Mouse (Mus musculus) B cell, adult (primary cell): ENCODE measurements around the gene Ehbp1l1. TPM values are rescaled to one million over a fixed set of nuclear protein-coding genes. Genes with fewer than 3 reads are reported as not detected.

Experiments used
- total RNA-seq: library from RNA; stranded (reverse); gene quantifications from 4 replicates; pipeline ENCODE4 v1.2.4, GENCODE M21; 2023; ENCODE audit not compliant: inconsistent age

Ehbp1l1 gene
- 49.9 to 52.9 TPM (median 51.1 TPM) in 4 replicates for total RNA-seq

GRCm38 (mm10) chr19:5725767-5726515 is at the start of gene Ehbp1l1:
TSS of gene Ehbp1l1 (minus strand) at chr19:5726317.

GRCm38 (mm10) chr19:5770925-5771860 is 45.1 kb upstream of the Ehbp1l1 start, which contains the start of gene Scyl1:
TSS of gene Scyl1 (minus strand) at chr19:5771419.

GRCm38 (mm10) chr19:5740320-5741317 is 14.5 kb upstream of the Ehbp1l1 start, which contains the start of gene Ltbp3:
TSS of gene Ltbp3 (plus strand) at chr19:5740904.

GRCm38 (mm10) chr19:5729444-5729815 is 3.3 kb upstream of the Ehbp1l1 start, which contains the start of gene Fam89b:
TSS of gene Fam89b (minus strand) at chr19:5729653.

GRCm38 (mm10) chr19:5704163-5704800 is 21.8 kb downstream of the Ehbp1l1 start, which contains the start of gene Kcnk7:
TSS of gene Kcnk7 (plus strand) at chr19:5704367.

GRCm38 (mm10) chr19:5688200-5689087 is 37.7 kb downstream of the Ehbp1l1 start, which contains the start of the genes Map3k11 and Pcnx3:
TSS of gene Map3k11 (plus strand) at chr19:5688742.
TSS of gene Pcnx3 (minus strand) at chr19:5688908.

GRCm38 (mm10) chr19:5662981-5663913 is 62.9 kb downstream of the Ehbp1l1 start, which contains the start of gene Sipa1:
TSS of gene Sipa1 (minus strand) at chr19:5663707.

Other genes starting within 250 kb of the Ehbp1l1 start
- gene Mus81, start 237.9 kb downstream of the Ehbp1l1 start, total RNA-seq = 40.8 to 48.0 TPM (median 43.1 TPM) in 4 replicates
- 1,329 to 1,431 TPM (median 1,341 TPM) in 4 replicates for gene Cfl1, start 235.9 kb downstream of the Ehbp1l1 start, total RNA-seq
- gene 1700020D05Rik, start 222.5 kb downstream of the Ehbp1l1 start, total RNA-seq = 0.93 to 2.6 TPM (median 2.2 TPM) in 4 replicates
- gene Snx32, start 215.8 kb downstream of the Ehbp1l1 start, total RNA-seq = 7.9 to 10.5 TPM (median 9.1 TPM) in 4 replicates
- 0.27 TPM in 1 of 4 replicates, not detected in the others for gene Ovol1, start 165.7 kb downstream of the Ehbp1l1 start, total RNA-seq
- 13.8 to 21.1 TPM (median 19.0 TPM) in 4 replicates for gene Ap5b1, start 158.3 kb downstream of the Ehbp1l1 start, total RNA-seq
- gene Rnaseh2c, start 124.4 kb downstream of the Ehbp1l1 start, total RNA-seq = 88.3 to 130 TPM (median 99.7 TPM) in 4 replicates
- 104 to 120 TPM (median 115 TPM) in 4 replicates for gene Kat5, start 116.1 kb downstream of the Ehbp1l1 start, total RNA-seq
- 140 to 150 TPM (median 143 TPM) in 4 replicates for gene Rela, start 88.8 kb downstream of the Ehbp1l1 start, total RNA-seq
- gene Sipa1, start 62.6 kb downstream of the Ehbp1l1 start, total RNA-seq = 618 to 650 TPM (median 632 TPM) in 4 replicates
- gene Map3k11, start 37.6 kb downstream of the Ehbp1l1 start, total RNA-seq = 52.6 to 59.1 TPM (median 55.7 TPM) in 4 replicates
- 187 to 202 TPM (median 194 TPM) in 4 replicates for gene Pcnx3, start 37.4 kb downstream of the Ehbp1l1 start, total RNA-seq
- gene Kcnk7, start 21.9 kb downstream of the Ehbp1l1 start, total RNA-seq = not detected in 4 replicates
- 19.9 to 23.5 TPM (median 21.9 TPM) in 4 replicates for gene Fam89b, start 3.3 kb upstream of the Ehbp1l1 start, total RNA-seq
- gene Ltbp3, start 14.6 kb upstream of the Ehbp1l1 start, total RNA-seq = 0.24 to 0.45 TPM in 2 of 4 replicates, not detected in the others
- gene Scyl1, start 45.1 kb upstream of the Ehbp1l1 start, total RNA-seq = 74.4 to 97.3 TPM (median 80.0 TPM) in 4 replicates
- 29.4 to 40.1 TPM (median 35.7 TPM) in 4 replicates for gene Frmd8, start 149.0 kb upstream of the Ehbp1l1 start, total RNA-seq
- 21.3 to 29.7 TPM (median 22.3 TPM) in 4 replicates for gene Slc25a45, start 151.5 kb upstream of the Ehbp1l1 start, total RNA-seq
- 1.9 to 2.7 TPM (median 2.6 TPM) in 4 replicates for gene Tigd3, start 167.8 kb upstream of the Ehbp1l1 start, total RNA-seq
- gene Dpf2, start 186.7 kb upstream of the Ehbp1l1 start, total RNA-seq = 161 to 182 TPM (median 167 TPM) in 4 replicates
- 0.29 to 0.69 TPM (median 0.35 TPM) in 3 of 4 replicates, not detected in the other for gene Cdc42ep2, start 198.5 kb upstream of the Ehbp1l1 start, total RNA-seq
- gene Pola2, start 237.9 kb upstream of the Ehbp1l1 start, total RNA-seq = 73.1 to 80.6 TPM (median 74.2 TPM) in 4 replicates